Mouse (Mus musculus) mammary gland, adult 2 months (tissue): ENCODE measurements around the gene Kcnj4. TPM values are rescaled to one million over a fixed set of nuclear protein-coding genes. Genes with fewer than 3 reads are reported as not detected.

Experiments
- polyA plus RNA-seq: library from polyadenylated mRNA; depleted of rRNA; stranded (reverse); fragments of >200 nt; gene quantifications from 2 replicates; pipeline ENCODE4 v1.2.3, GENCODE M21; 2012; ENCODE audit warnings: low replicate concordance; rRNA removed

Kcnj4 gene
- 0.04 and 0.10 TPM in 2 replicates for polyA plus RNA-seq

GRCm38 (mm10) chr15:79504707-79505452 lies at the start of gene Kcnj4:
Gene Kcnj4, minus strand, starts transcription at chr15:79505241.

DNA sequence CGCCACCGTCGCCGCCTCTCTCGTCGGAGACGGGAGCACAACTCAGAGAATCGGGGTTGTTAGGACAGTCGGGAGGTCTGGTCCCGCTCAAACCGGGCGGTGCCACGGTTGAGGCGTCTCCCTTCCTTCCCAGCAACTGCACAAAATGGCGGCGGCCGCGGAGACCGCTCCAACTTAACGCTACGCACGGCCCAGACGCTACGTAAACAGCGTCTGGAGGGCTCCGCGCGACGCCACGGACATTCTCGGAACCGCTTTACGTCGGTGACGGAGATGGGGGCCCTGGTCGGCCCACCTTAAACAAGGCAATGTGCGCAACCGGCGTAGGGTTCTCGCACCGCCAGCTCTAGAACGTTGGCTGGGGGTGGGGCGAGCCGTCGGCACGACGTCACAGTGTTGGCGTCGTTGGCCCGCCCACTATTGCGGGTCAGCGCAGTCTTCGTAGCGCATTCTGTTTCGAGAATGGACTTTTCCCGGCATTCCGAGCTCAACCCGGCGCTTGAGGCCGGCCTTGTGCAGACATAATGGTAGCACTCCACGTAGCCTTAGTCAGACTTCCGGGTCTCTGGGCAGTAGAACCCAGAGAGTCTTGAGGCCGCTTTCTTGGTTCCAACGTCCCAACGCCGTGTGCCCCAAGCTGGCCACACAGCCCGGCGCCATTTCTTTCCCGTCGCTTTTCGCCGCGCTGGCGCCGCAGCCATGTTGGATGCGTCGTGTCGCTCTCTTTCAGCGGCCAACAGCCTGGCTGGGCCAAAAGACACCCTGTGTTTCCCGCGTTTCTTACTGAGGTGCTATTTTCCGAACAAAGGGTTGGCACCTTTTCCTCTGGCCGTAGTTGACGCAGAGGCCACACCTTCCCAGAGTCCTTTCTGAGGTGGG lies 41.6 kb upstream of the Kcnj4 start, which contains the start of gene Ddx17:
TSS of gene Ddx17 (minus strand) at position 332 of the 879 bp plus-strand sequence.

DNA sequence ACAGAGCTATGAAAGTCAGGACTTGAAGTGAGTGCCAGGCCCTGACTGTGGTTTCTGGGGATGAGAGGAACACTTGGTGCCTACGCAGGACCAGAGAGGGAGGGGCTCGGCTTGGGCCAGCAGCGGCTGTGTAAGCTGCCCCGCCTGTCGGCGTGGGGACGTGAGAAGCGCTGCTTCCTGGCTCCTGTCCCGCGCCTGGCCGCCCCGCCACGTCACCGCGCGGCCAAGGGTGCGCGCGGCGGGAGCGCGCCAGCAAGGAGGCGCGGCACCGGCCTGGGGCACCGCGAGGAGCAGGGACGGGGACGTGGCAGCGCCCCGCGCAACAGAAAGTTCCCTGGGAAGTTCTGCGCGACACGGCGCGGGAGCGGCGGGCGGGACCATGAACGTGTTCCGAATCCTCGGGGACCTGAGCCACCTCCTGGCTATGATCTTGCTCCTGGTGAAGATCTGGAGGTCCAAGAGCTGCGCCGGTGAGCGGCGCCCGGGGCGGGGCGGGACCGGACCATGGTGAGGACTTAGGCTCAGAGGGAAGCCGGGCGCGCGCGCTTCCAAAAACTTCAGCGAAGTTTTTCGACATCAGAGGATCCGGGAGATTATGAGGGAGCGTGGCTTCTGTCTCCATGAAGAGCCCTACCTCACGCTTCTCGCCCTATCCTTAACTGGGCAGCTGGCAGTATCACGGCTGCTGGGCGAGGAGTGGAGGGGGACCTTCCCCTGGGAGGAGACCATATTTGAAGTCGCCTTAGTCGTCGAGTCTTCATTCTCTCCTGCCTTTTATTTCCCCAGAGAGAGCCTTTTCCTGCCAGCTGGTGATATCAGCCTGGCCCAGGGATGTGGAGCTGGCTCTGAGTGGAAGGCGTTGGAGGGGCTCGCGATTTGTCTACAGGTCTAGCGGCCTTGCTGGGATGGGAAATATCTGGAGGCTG lies 11.4 kb upstream of the Kcnj4 start, which contains the start of gene Kdelr3:
TSS of gene Kdelr3 (plus strand) at position 241 of the 926 bp plus-strand sequence.

DNA sequence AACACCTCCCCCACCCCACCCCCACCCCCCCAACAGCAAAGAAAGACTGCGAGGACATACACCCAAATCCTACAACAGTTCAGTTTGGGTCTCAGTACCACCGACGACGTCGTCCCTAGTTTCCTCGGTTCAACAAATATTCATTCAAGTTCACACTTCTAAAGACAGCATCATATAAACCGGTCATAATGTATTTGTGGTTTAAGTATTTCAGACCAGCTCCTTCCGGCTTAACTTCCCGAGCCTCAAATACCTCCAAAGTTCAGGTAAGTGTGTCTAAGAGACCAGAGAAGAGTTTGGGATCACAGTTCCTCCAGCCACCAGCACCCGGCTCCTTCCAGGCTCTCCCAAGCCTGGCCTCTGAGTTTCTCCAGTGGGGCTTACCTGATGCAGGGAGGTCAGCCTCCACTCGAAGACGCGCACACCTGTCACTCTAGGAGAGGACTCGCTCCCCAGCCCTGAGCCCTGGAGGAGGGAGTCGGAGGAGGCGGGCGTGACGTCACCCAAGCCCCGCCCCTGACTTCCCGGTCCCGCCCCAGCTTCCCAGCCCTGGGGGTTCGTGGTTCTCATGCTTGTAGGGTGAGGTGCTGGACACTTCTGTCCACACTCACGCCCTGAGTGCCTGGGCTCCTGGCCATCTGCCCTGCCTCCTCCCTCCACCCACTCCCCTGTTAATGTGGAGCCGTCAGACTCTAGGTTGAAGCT lies 49.8 kb downstream of the Kcnj4 start, which contains the start of gene Csnk1e:
TSS of gene Csnk1e (minus strand) at position 461 of the 705 bp plus-strand sequence.

Other genes with a start within 250 kb of the Kcnj4 start
- gene Baiap2l2, start 219.7 kb downstream of the Kcnj4 start, polyA plus RNA-seq: 3.0 and 9.8 TPM in 2 replicates
- 40.1 and 46.3 TPM in 2 replicates for gene Pla2g6, start 176.9 kb downstream of the Kcnj4 start, polyA plus RNA-seq
- 3.9 and 7.9 TPM in 2 replicates for gene Maff, start 158.6 kb downstream of the Kcnj4 start, polyA plus RNA-seq
- gene Tmem184b, start 101.7 kb downstream of the Kcnj4 start, polyA plus RNA-seq: 174 and 318 TPM in 2 replicates
- gene Csnk1e, start 49.7 kb downstream of the Kcnj4 start, polyA plus RNA-seq: 54.3 and 68.8 TPM in 2 replicates
- gene Kdelr3, start 11.2 kb upstream of the Kcnj4 start, polyA plus RNA-seq: 21.8 and 42.2 TPM in 2 replicates
- 255 and 343 TPM in 2 replicates for gene Ddx17, start 41.5 kb upstream of the Kcnj4 start, polyA plus RNA-seq
- 0.30 TPM in 1 of 2 replicates, not detected in the other for gene Dmc1, start 99.9 kb upstream of the Kcnj4 start, polyA plus RNA-seq
- 0.86 and 1.7 TPM in 2 replicates for gene Fam227a, start 153.7 kb upstream of the Kcnj4 start, polyA plus RNA-seq
- gene Cby1, start 154.0 kb upstream of the Kcnj4 start, polyA plus RNA-seq: 5.3 and 5.6 TPM in 2 replicates
- 21.5 and 56.9 TPM in 2 replicates for gene Tomm22, start 165.6 kb upstream of the Kcnj4 start, polyA plus RNA-seq
- 34.1 and 38.1 TPM in 2 replicates for gene Josd1, start 182.7 kb upstream of the Kcnj4 start, polyA plus RNA-seq
- 49.1 and 53.4 TPM in 2 replicates for gene Gtpbp1, start 185.6 kb upstream of the Kcnj4 start, polyA plus RNA-seq
- gene Sun2, start 237.3 kb upstream of the Kcnj4 start, polyA plus RNA-seq: 116 and 155 TPM in 2 replicates